11 mouse cellular contexts compared by ENCODE assay signal in genomic region chr1:132803842-132804241, GRCm38 (mm10).
DNase-seq lines count a peak whose midpoint lies in the region.
"Had no signal": no experiment of that assay in that cellular context is flagged by ENCODE, and none has a peak within 500 bp of the region (broad histone marks: within the 10 kb centered on the region; RNA-seq: fewer than 3 reads in every experiment).

No protein-coding gene starts in this region.

- intact Hi-C loops in heart, postnatal 25 days (cut with DNase I), result no loop called here

- DNase-seq in heart, adult 18-20 months, result peak; percentile 55 to 75
- no peak for DNase-seq in heart, postnatal 25 days (ENCODE audit: low spot score)
- peak; percentile 24 to 54 for DNase-seq in kidney, postnatal 36 days
- DNase-seq in kidney, postnatal 25 days, result no peak
- DNase-seq in cerebellum, adult 11 months, result peak; percentile 29
- DNase-seq in cerebellum, postnatal 36 days, result peak; percentile 36 to 52
- no peak for DNase-seq in testis, postnatal 10 days (ENCODE audit: low spot score)
- no peak for DNase-seq in spleen, postnatal 4 days (ENCODE audit: low spot score in 2 of 2)
- DNase-seq: layer of hippocampus, adult 9-11 months; lung, adult 18-20 months; thymus, postnatal 4 days had no signal

Comparison
In these comparisons a context has a peak if more than half of its experiments do, and no peak if none do; other contexts are left out.
1. DNase-seq: peak in heart, adult 18-20 months (2 of 2), kidney, postnatal 36 days (2 of 2), cerebellum, adult 11 months (single experiment) and cerebellum, postnatal 36 days (2 of 2); none in heart, postnatal 25 days (single experiment), kidney, postnatal 25 days (0 of 2), testis, postnatal 10 days (single experiment) and spleen, postnatal 4 days (0 of 2).